Mouse (Mus musculus): Measurements from ENCODE around the gene Ak7.

Ak7 gene

GRCm38 (mm10) chr12:105705799-105706487 lies at the start of gene Ak7:
Gene Ak7, plus strand, starts transcription at chr12:105705976.
- DNase-seq (ENCODE audit: low spot score in 2 of 2): peak; percentile 69 to 91

- no peak for DNase-seq (ENCODE audit: low spot score in 2 of 2)
These were observed 29.5 kb upstream of the Ak7 start for GRCm38 (mm10) chr12:105676274-105676673.

- DNase-seq (ENCODE audit: low spot score in 2 of 2): no peak
These were observed 27.6 kb upstream of the Ak7 start for GRCm38 (mm10) chr12:105678211-105678610.

GRCm38 (mm10) chr12:105678762-105679161 lies 27.0 kb upstream of the Ak7 start:
- DNase-seq (ENCODE audit: low spot score in 2 of 2): no peak

- peak; percentile 63 to 64 for DNase-seq (ENCODE audit: low spot score in 2 of 2)
These were observed 21.6 kb upstream of the Ak7 start, which contains the start of gene Gskip for GRCm38 (mm10) chr12:105683933-105684901. Gene Gskip, plus strand, starts transcription at chr12:105684829.

- DNase-seq (ENCODE audit: low spot score in 2 of 2): peak; percentile 92 to 97
These were observed 20.6 kb upstream of the Ak7 start, which contains the start of gene Atg2b for GRCm38 (mm10) chr12:105685001-105685691. Gene Atg2b, minus strand, starts transcription at chr12:105685211.

GRCm38 (mm10) chr12:105686791-105687190 lies 19.0 kb upstream of the Ak7 start:
- no peak for DNase-seq (ENCODE audit: low spot score in 2 of 2)

GRCm38 (mm10) chr12:105687416-105687815 lies 18.4 kb upstream of the Ak7 start:
- DNase-seq (ENCODE audit: low spot score in 2 of 2): no peak

- DNase-seq (ENCODE audit: low spot score in 2 of 2): no peak
These were observed 17.2 kb upstream of the Ak7 start for GRCm38 (mm10) chr12:105688546-105688945.

- DNase-seq (ENCODE audit: low spot score in 2 of 2): no peak
These were observed 16.3 kb upstream of the Ak7 start for GRCm38 (mm10) chr12:105689435-105689834.

GRCm38 (mm10) chr12:105694021-105694420 lies 11.8 kb upstream of the Ak7 start:
- no peak for DNase-seq (ENCODE audit: low spot score in 2 of 2)

GRCm38 (mm10) chr12:105695848-105696247 lies 9.9 kb upstream of the Ak7 start:
- DNase-seq (ENCODE audit: low spot score in 2 of 2): no peak

GRCm38 (mm10) chr12:105697104-105697780 lies 8.5 kb upstream of the Ak7 start:
- DNase-seq (ENCODE audit: low spot score in 2 of 2): no peak

GRCm38 (mm10) chr12:105700433-105700832 lies 5.3 kb upstream of the Ak7 start:
- DNase-seq (ENCODE audit: low spot score in 2 of 2): no peak

- DNase-seq (ENCODE audit: low spot score in 2 of 2): peak in 1 of 2 experiments; percentile 65
These were observed 12.8 kb downstream of the Ak7 start for GRCm38 (mm10) chr12:105718616-105719015.

- no peak for DNase-seq (ENCODE audit: low spot score in 2 of 2)
These were observed 14.4 kb downstream of the Ak7 start for GRCm38 (mm10) chr12:105720196-105720595.

- DNase-seq (ENCODE audit: low spot score in 2 of 2): no peak
These were observed 15.8 kb downstream of the Ak7 start for GRCm38 (mm10) chr12:105721452-105722132.

- peak in 1 of 2 experiments; percentile 10 for DNase-seq (ENCODE audit: low spot score in 2 of 2)
These were observed 16.9 kb downstream of the Ak7 start for GRCm38 (mm10) chr12:105722657-105723056.

GRCm38 (mm10) chr12:105724616-105725015 lies 18.8 kb downstream of the Ak7 start:
- DNase-seq (ENCODE audit: low spot score in 2 of 2): no peak

GRCm38 (mm10) chr12:105725736-105726135 lies 20.0 kb downstream of the Ak7 start:
- no peak for DNase-seq (ENCODE audit: low spot score in 2 of 2)

GRCm38 (mm10) chr12:105727268-105727667 lies 21.5 kb downstream of the Ak7 start:
- DNase-seq (ENCODE audit: low spot score in 2 of 2): peak in 1 of 2 experiments; percentile 21
